Mouse (Mus musculus) spleen, adult 10 weeks (tissue): ENCODE measurements around the gene Cd9. TPM values are rescaled to one million over a fixed set of nuclear protein-coding genes. Genes with fewer than 3 reads are reported as not detected.

ENCODE experiments used
- polyA plus RNA-seq: library from polyadenylated mRNA; stranded (reverse); fragments of 350-450 nt; fragmentation: Illumina TruSeq; extraction: RNeasy Lipid Tissue Mini Kit (QIAGEN cat#74804); gene quantifications from one replicate; pipeline ENCODE4 v1.2.3, GENCODE M21; 2015; ENCODE audit warnings: low replicate concordance; ENCODE audit not compliant: insufficient read depth

The Cd9 gene
- polyA plus RNA-seq = 129 TPM

DNA sequence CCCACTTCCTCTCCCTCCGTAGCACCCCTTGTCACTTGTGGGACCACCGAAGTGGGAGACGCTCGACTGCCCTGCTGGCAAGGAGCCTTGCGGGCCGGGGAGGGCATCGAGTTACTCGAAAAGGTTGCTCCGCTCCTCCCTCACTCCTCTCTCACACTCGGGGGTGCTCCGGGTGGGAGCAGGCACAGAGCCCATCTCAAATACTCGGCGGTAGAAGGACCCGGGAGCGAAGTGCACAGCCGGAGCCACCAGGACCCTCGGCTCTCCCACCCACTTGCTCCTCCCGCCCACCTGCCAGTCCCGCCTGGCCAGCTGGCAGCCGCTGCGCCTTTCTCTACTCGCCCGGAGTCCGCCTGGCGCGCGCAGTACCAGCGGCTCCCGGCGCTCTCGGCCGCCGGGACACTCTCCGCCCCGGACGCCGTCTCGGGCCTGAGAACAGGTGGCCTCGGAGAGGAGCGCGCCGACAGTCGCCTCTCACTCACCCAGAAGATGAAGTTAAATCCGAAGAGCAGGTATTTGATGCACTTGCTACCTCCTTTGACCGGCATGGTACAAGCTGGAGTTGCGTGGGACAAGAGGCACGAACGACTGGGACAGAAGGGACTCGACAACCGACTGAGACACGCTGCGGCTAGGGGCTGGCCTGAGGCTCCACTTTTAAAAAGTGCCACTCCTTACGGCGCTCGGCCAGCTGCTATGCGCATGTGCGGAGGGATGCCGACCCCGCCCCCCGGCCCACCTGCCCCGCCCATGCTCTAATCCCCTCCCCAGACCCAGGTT is at the start of gene Cd9:
Cd9 (minus strand) TSS at position 700 of the 780 bp plus-strand sequence.

Other genes with a start within 250 kb of the Cd9 start
- not detected for gene Tuba3a, start 208.7 kb downstream of the Cd9 start, polyA plus RNA-seq
- 7.2 TPM for gene Ltbr, start 180.9 kb downstream of the Cd9 start, polyA plus RNA-seq
- 0.84 TPM for gene Scnn1a, start 174.1 kb downstream of the Cd9 start, polyA plus RNA-seq
- gene Tnfrsf1a, start 145.4 kb downstream of the Cd9 start, polyA plus RNA-seq = 29.9 TPM
- not detected for gene Plekhg6, start 114.0 kb downstream of the Cd9 start, polyA plus RNA-seq
- gene Vwf, start 52.0 kb upstream of the Cd9 start, polyA plus RNA-seq = 5.5 TPM
- gene Ano2, start 195.6 kb upstream of the Cd9 start, polyA plus RNA-seq = not detected